Mouse (Mus musculus): Measurements from ENCODE around the gene Calcr. TPM values are rescaled to one million over a fixed set of nuclear protein-coding genes. Genes with fewer than 3 reads are reported as not detected.

Calcr gene
- polyA plus RNA-seq, 1 experiment = not detected

- H3K27ac ChIP-seq (ENCODE audit: insufficient read depth, low read depth, low read length) = no peak overlapping the region
- WGBS = 92% methylated on average over 4 of the region's 4 CpGs
- no peak overlapping the region for H3K4me3 ChIP-seq (ENCODE audit: low read depth, low read length)
- TF ChIP-seq POLR2A (IDR thresholded peaks at IDR 0.05; ENCODE audit: low read depth, low read length) = no peak
- TF ChIP-seq CTCF (IDR thresholded peaks at IDR 0.05; ENCODE audit: extremely low read depth, insufficient read length, insufficient replicate concordance, low read depth, low read length) = no peak
- no peaks in the 10 kb centered on the region for H3K27me3 ChIP-seq (ENCODE audit: control insufficient read depth, insufficient read depth, low read length)
- H3K36me3 ChIP-seq (ENCODE audit: control insufficient read depth, insufficient read depth, low read length) = no peaks in the 10 kb centered on the region
- no peaks in the 10 kb centered on the region for H3K4me1 ChIP-seq (ENCODE audit: control insufficient read depth, insufficient read depth, insufficient read length, low read length)
These were observed 106.1 kb downstream of the Calcr start for GRCm38 (mm10) chr6:3658405-3658804.

Other genes starting within 250 kb of the Calcr start
- 0.23 and 0.39 TPM in 2 replicates for gene Tfpi2, start 224.2 kb upstream of the Calcr start, polyA plus RNA-seq (2012; rRNA removed)
- not detected in 2 replicates for gene Gngt1, start 229.1 kb upstream of the Calcr start, polyA plus RNA-seq (2012; rRNA removed)
- 3.7 and 14.6 TPM in 2 replicates for gene Gng11, start 239.2 kb upstream of the Calcr start, polyA plus RNA-seq (2012; rRNA removed)